Mouse (Mus musculus) ES-Bruce4 (cell line): ENCODE measurements around the gene Timm8a2.

Experiments used
- CTCF ChIP-seq: IDR thresholded peaks from one replicate; pipeline ENCODE4 v1.8.1; 2011; ENCODE audit warnings: low read depth, low read length
- EP300 ChIP-seq: IDR thresholded peaks from 2 replicates; pipeline ENCODE4 v1.6.1; 2011; ENCODE audit warnings: low read depth, low read length; ENCODE audit not compliant: insufficient read depth
- POLR2A ChIP-seq: IDR thresholded peaks from one replicate; pipeline ENCODE4 v1.8.1; 2011; ENCODE audit warnings: low read length; ENCODE audit not compliant: insufficient read depth

DNA sequence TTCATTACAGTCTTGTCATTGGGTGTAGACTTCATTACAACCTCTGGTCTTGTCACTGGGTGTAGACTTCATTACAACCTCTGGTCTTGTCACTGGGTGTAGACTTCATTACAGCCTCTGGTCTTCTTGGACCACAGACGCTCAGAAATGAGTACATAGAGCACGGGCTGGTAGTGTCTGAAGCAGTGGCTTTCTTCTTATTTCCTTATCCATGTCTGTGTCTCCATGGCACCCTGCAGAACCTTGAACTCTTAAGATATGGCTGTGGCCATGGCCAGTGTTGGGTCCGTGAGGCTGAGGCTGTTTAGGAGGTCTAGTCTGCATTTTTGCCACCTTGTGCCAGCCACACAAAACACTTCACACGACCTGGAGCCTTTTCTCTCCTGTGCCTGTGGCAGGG, 26.2 kb upstream of the Timm8a2 start:
- TF ChIP-seq POLR2A (no peak), CTCF (no peak), EP300 (no peak)
